8 mouse cellular contexts compared by ENCODE assay signal in genomic region chr17:29873580-29874015, GRCm38 (mm10).
DNase-seq lines count a peak whose midpoint lies in the region; ATAC-seq and TF ChIP-seq lines count a peak whose summit lies in the region.

No protein-coding gene starts in this region.

- H3K27ac ChIP-seq in embryonic facial prominence, embryonic 14.5 days (replicated peaks; ENCODE audit: low read depth, low read length), result no peak overlapping the region
- H3K27ac ChIP-seq in embryonic facial prominence, embryonic 10.5 days (replicated peaks), result no peak overlapping the region
- peak overlapping the region; percentile 81 for H3K27ac ChIP-seq in cerebellum, adult 2 months (ENCODE audit: insufficient read depth, low read length)
- H3K27ac ChIP-seq in gastrocnemius, adult 2 months, result peak overlapping the region; percentile 85
- H3K27ac ChIP-seq in midbrain, embryonic 14.5 days (replicated peaks; ENCODE audit: low read depth, low read length), result peak overlapping the region; percentile 87

- peak; percentile 22; the same call in 1 of the 2 replicates for ATAC-seq in embryonic facial prominence, embryonic 14.5 days (ENCODE audit: low read depth)
- peak; percentile 82 for ATAC-seq in midbrain, embryonic 14.5 days (ENCODE audit: low FRiP score, low TSS enrichment)

- no peaks in the 10 kb centered on the region for H3K27me3 ChIP-seq in embryonic facial prominence, embryonic 14.5 days (replicated peaks; ENCODE audit: control insufficient read depth, insufficient read depth, low read length)
- H3K27me3 ChIP-seq in embryonic facial prominence, embryonic 10.5 days (replicated peaks; ENCODE audit: low read depth, poor library complexity, severe bottlenecking), result peaks cover 24% of the 10 kb centered on the region
- no peaks in the 10 kb centered on the region for H3K27me3 ChIP-seq in cerebellum, adult 2 months (ENCODE audit: control insufficient read depth, insufficient read depth, low read length)
- no peaks in the 10 kb centered on the region for H3K27me3 ChIP-seq in midbrain, embryonic 14.5 days (ENCODE audit: control insufficient read depth, insufficient read depth, low read length)

- no peak for TF ChIP-seq POLR2A in cerebellum, adult 2 months (IDR thresholded peaks at IDR 0.05; ENCODE audit: borderline replicate concordance, insufficient read depth, low read length)

- no peak overlapping the region for H3K4me3 ChIP-seq in embryonic facial prominence, embryonic 14.5 days (ENCODE audit: low read depth, low read length)
- no peak overlapping the region for H3K4me3 ChIP-seq in embryonic facial prominence, embryonic 10.5 days
- no peak overlapping the region for H3K4me3 ChIP-seq in cerebellum, adult 2 months (replicated peaks; ENCODE audit: insufficient read depth, low read depth, low read length)
- peak overlapping the region; percentile 63 for H3K4me3 ChIP-seq in gastrocnemius, adult 2 months
- no peak overlapping the region for H3K4me3 ChIP-seq in midbrain, embryonic 14.5 days (replicated peaks; ENCODE audit: low read depth, low read length)

- intact Hi-C loops in gastrocnemius, adult 2 months (cut with DNase I), result no loop called here

- H3K4me2 ChIP-seq in embryonic facial prominence, embryonic 14.5 days (ENCODE audit: low read depth, low read length), result no peak overlapping the region
- H3K4me2 ChIP-seq in midbrain, embryonic 14.5 days (ENCODE audit: low read length), result no peak overlapping the region

- peak; percentile 34 for DNase-seq in embryonic facial prominence, embryonic 14.5 days (ENCODE audit: low spot score)
- DNase-seq in embryonic facial prominence, embryonic 10.5 days (ENCODE audit: low spot score), result no peak
- peak; percentile 87 to 89 for DNase-seq in cerebellum, adult 2 months
- DNase-seq in gastrocnemius, adult 2 months, result peak; percentile 81
- peak; percentile 88 to 94 for DNase-seq in layer of hippocampus, adult 18-20 months (ENCODE audit: low spot score in 2 of 2)
- peak; percentile 80 for DNase-seq in midbrain, embryonic 14.5 days
- DNase-seq in thymus, postnatal 4 days, result no peak
- no peak for DNase-seq in adipocyte (ENCODE audit: low spot score)

- 64% methylated on average over 6 of the region's 7 CpGs for WGBS in embryonic facial prominence, embryonic 14.5 days
- WGBS in embryonic facial prominence, embryonic 10.5 days, result 62% methylated on average over 7 of the region's 7 CpGs
- WGBS in cerebellum, adult 2 months, result 8% methylated on average over 7 of the region's 7 CpGs
- 36% methylated on average over 7 of the region's 7 CpGs for WGBS in midbrain, embryonic 14.5 days

- H3K9ac ChIP-seq in embryonic facial prominence, embryonic 14.5 days (ENCODE audit: low read depth, low read length), result no peak overlapping the region
- H3K9ac ChIP-seq in midbrain, embryonic 14.5 days (replicated peaks; ENCODE audit: low read length), result no peak overlapping the region; the same call in 1 of the 2 replicates

- H3K4me1 ChIP-seq in embryonic facial prominence, embryonic 14.5 days (ENCODE audit: control insufficient read depth, insufficient read depth, low read length), result 0 out of 2 replicates have a peak, but pooled peaks cover 6% of the 10 kb centered on the region
- H3K4me1 ChIP-seq in embryonic facial prominence, embryonic 10.5 days, result peaks cover 21% of the 10 kb centered on the region
- peaks cover 15% of the 10 kb centered on the region for H3K4me1 ChIP-seq in cerebellum, adult 2 months (ENCODE audit: control insufficient read depth, insufficient read depth, low read length)
- H3K4me1 ChIP-seq in midbrain, embryonic 14.5 days (ENCODE audit: control insufficient read depth, insufficient read depth, low read length), result peaks cover 35% of the 10 kb centered on the region

- no peaks in the 10 kb centered on the region for H3K36me3 ChIP-seq in embryonic facial prominence, embryonic 14.5 days (ENCODE audit: control insufficient read depth, insufficient read depth, low read length)
- no peaks in the 10 kb centered on the region for H3K36me3 ChIP-seq in embryonic facial prominence, embryonic 10.5 days (replicated peaks)
- no peaks in the 10 kb centered on the region for H3K36me3 ChIP-seq in midbrain, embryonic 14.5 days (ENCODE audit: control insufficient read depth, insufficient read depth, low read length)

- no peak for TF ChIP-seq CTCF in cerebellum, adult 2 months (IDR thresholded peaks at IDR 0.05; ENCODE audit: borderline replicate concordance, insufficient read depth, low read depth, low read length)
- no peak for TF ChIP-seq CTCF in gastrocnemius, adult 2 months (IDR thresholded peaks at IDR 0.05)

- H3K9me3 ChIP-seq in embryonic facial prominence, embryonic 14.5 days (ENCODE audit: control insufficient read depth, low read length), result no peaks in the 10 kb centered on the region
- H3K9me3 ChIP-seq in embryonic facial prominence, embryonic 10.5 days, result no peaks in the 10 kb centered on the region; the same call in 1 of the 2 replicates
- H3K9me3 ChIP-seq in midbrain, embryonic 14.5 days (ENCODE audit: control insufficient read depth, low read length), result no peaks in the 10 kb centered on the region; the same call in 1 of the 2 replicates

Comparison
In these comparisons a context has a peak if more than half of its experiments do, and no peak if none do; other contexts are left out.
1. DNase-seq: peak in embryonic facial prominence, embryonic 14.5 days (single experiment), cerebellum, adult 2 months (2 of 2), gastrocnemius, adult 2 months (single experiment), layer of hippocampus, adult 18-20 months (2 of 2) and midbrain, embryonic 14.5 days (single experiment); none in embryonic facial prominence, embryonic 10.5 days (single experiment), thymus, postnatal 4 days (single experiment) and adipocyte (single experiment).
2. H3K27ac ChIP-seq: peak in cerebellum, adult 2 months (single experiment), gastrocnemius, adult 2 months (single experiment) and midbrain, embryonic 14.5 days (single experiment); none in embryonic facial prominence, embryonic 14.5 days (single experiment) and embryonic facial prominence, embryonic 10.5 days (single experiment).